24 mouse cellular contexts compared by ENCODE assay signal in the genomic region with DNA sequence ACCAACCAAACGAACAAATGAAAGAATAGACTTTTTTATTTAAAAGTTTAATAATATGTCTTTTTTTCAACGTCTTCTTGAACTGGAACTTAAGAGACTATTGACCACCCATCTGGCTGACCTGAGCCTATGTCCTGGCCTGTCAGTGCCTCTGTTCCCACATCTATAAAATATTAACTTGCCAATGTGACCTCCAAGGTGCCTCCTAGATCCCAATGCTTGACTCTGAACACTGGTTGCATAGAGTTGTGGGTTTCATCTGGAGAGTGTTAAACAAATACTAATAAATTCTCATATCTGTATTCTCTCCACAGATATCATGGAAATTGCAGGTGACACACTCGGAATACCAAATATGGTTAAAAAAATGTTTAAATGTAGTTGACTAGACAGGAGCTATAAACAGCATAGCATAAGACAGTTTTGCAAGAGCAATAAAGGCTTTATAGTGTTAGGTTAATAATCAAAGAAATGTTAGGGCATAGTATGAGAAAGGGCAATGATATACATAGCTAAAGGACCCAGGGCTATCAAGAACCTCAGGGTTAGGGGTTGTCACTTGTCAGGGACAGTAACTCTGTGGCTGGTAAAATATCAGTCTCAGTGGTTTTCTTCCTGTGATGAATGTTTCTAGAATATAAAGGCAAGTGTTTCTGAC. TPM values are rescaled to one million over a fixed set of nuclear protein-coding genes. Genes with fewer than 3 reads are reported as not detected.
A peak's percentile ranks its signal among the peaks of the same experiment; 100 is the strongest.
DNase-seq lines count a peak whose midpoint lies in the region; ATAC-seq and TF ChIP-seq lines count a peak whose summit lies in the region.
"Had no signal": no experiment of that assay in that cellular context is flagged by ENCODE, and none has a peak within 500 bp of the region (broad histone marks: within the 10 kb centered on the region; RNA-seq: fewer than 3 reads in every experiment).

No protein-coding gene starts in this region.

- no peak overlapping the region for H3K4me3 ChIP-seq in kidney, adult 2 months (ENCODE audit: insufficient read depth, low read depth, low read length)
- no peak overlapping the region for H3K4me3 ChIP-seq in kidney, embryonic 15.5 days (replicated peaks)
- H3K4me3 ChIP-seq in intestine, postnatal 0 days (ENCODE audit: low read depth, low read length), result no peak overlapping the region
- no peak overlapping the region for H3K4me3 ChIP-seq in hindbrain, embryonic 10.5 days
- H3K4me3 ChIP-seq: embryonic facial prominence, embryonic 10.5 days; embryonic facial prominence, embryonic 12.5 days; forebrain, embryonic 13.5 days had no signal

- H3K36me3 ChIP-seq in kidney, adult 2 months (ENCODE audit: control insufficient read depth, insufficient read depth, low read length), result no peaks in the 10 kb centered on the region
- no peaks in the 10 kb centered on the region for H3K36me3 ChIP-seq in kidney, embryonic 15.5 days
- no peaks in the 10 kb centered on the region for H3K36me3 ChIP-seq in intestine, postnatal 0 days (ENCODE audit: control insufficient read depth, insufficient read depth)
- no peaks in the 10 kb centered on the region for H3K36me3 ChIP-seq in hindbrain, embryonic 10.5 days
- H3K36me3 ChIP-seq: embryonic facial prominence, embryonic 10.5 days; embryonic facial prominence, embryonic 12.5 days; G1E had no signal

- H3K27me3 ChIP-seq in kidney, adult 2 months (replicated peaks; ENCODE audit: control insufficient read depth, insufficient read depth, low read length), result no peaks in the 10 kb centered on the region
- H3K27me3 ChIP-seq in kidney, embryonic 15.5 days, result no peaks in the 10 kb centered on the region
- no peaks in the 10 kb centered on the region for H3K27me3 ChIP-seq in intestine, postnatal 0 days (replicated peaks; ENCODE audit: control insufficient read depth, insufficient read depth, low read length)
- H3K27me3 ChIP-seq in hindbrain, embryonic 10.5 days (ENCODE audit: insufficient read depth, poor library complexity, severe bottlenecking), result no peaks in the 10 kb centered on the region
- H3K27me3 ChIP-seq: CH12.LX; embryonic facial prominence, embryonic 12.5 days; forebrain, embryonic 13.5 days; Patski had no signal

- no peak overlapping the region; the same call in 1 of the 2 replicates for H3K27ac ChIP-seq in kidney, adult 2 months (ENCODE audit: insufficient read depth, low read depth, low read length)
- no peak overlapping the region for H3K27ac ChIP-seq in kidney, embryonic 15.5 days
- H3K27ac ChIP-seq in intestine, postnatal 0 days (ENCODE audit: low read depth, low read length), result no peak overlapping the region
- no peak overlapping the region for H3K27ac ChIP-seq in hindbrain, embryonic 10.5 days
- H3K27ac ChIP-seq: embryonic facial prominence, embryonic 10.5 days; embryonic facial prominence, embryonic 12.5 days; forebrain, embryonic 13.5 days had no signal

- H3K4me1 ChIP-seq in kidney, adult 2 months (ENCODE audit: control insufficient read depth, insufficient read depth, low read length), result peaks cover 26% of the 10 kb centered on the region
- peaks cover 17% of the 10 kb centered on the region for H3K4me1 ChIP-seq in kidney, embryonic 15.5 days
- H3K4me1 ChIP-seq in intestine, postnatal 0 days (replicated peaks; ENCODE audit: control insufficient read depth, insufficient read depth, low read length), result no peaks in the 10 kb centered on the region; the same call in 1 of the 2 replicates
- no peaks in the 10 kb centered on the region for H3K4me1 ChIP-seq in hindbrain, embryonic 10.5 days (replicated peaks)
- H3K4me1 ChIP-seq: embryonic facial prominence, embryonic 12.5 days; forebrain, embryonic 13.5 days had no signal

- TF ChIP-seq POLR2A in kidney, adult 2 months (IDR thresholded peaks at IDR 0.05; ENCODE audit: low read depth, low read length), result no peak

- no peak for ATAC-seq in kidney, embryonic 15.5 days (replicated peaks; ENCODE audit: low FRiP score)
- peak; percentile 77 for ATAC-seq in intestine, postnatal 0 days
- ATAC-seq: activated CD4-positive, CD25-positive, alpha-beta regulatory T cell, adult 4 months; CD4-positive, CD25-positive, alpha-beta regulatory T cell, adult 4 months; forebrain, embryonic 13.5 days; Patski had no signal

- H3K9ac ChIP-seq in kidney, embryonic 15.5 days, result no peak overlapping the region
- H3K9ac ChIP-seq in intestine, postnatal 0 days (ENCODE audit: low read depth, low read length), result no peak overlapping the region
- H3K9ac ChIP-seq: embryonic facial prominence, embryonic 12.5 days; forebrain, embryonic 13.5 days had no signal

- H3K9me3 ChIP-seq in kidney, embryonic 15.5 days (replicated peaks), result no peaks in the 10 kb centered on the region
- no peaks in the 10 kb centered on the region for H3K9me3 ChIP-seq in intestine, postnatal 0 days (ENCODE audit: control insufficient read depth)
- no peaks in the 10 kb centered on the region for H3K9me3 ChIP-seq in hindbrain, embryonic 10.5 days
- H3K9me3 ChIP-seq: embryonic facial prominence, embryonic 10.5 days; embryonic facial prominence, embryonic 12.5 days; forebrain, embryonic 13.5 days; G1E had no signal

- DNase-seq in kidney, adult 2 months, result peak; percentile 60
- peak; percentile 17 to 41 for DNase-seq in kidney, postnatal 36 days
- DNase-seq in kidney, adult 11 months, result no peak
- no peak for DNase-seq in hindbrain, embryonic 10.5 days (ENCODE audit: low spot score)
- no peak for DNase-seq in urinary bladder, adult 2 months (ENCODE audit: low spot score)
- DNase-seq: adrenal gland, adult 8-10 months; adrenal gland, postnatal 14 days; adrenal gland, postnatal 36 days; B cell, adult 2 months; cerebellum, adult 11-12 months; cerebellum, adult 2 months; cerebellum, adult 9-10 months; cerebellum, postnatal 10 days; cerebellum, postnatal 25 days had no signal

- TF ChIP-seq CTCF in kidney, adult 2 months (conservative IDR thresholded peaks at IDR 0.05; ENCODE audit: insufficient read depth, insufficient read length, low read depth, low read length), result no peak
- no peak for TF ChIP-seq CTCF in intestine, postnatal 0 days (IDR thresholded peaks at IDR 0.05; ENCODE audit: low read depth)

- WGBS in kidney, adult 2 months, result 71% methylated on average over 3 of the region's 3 CpGs
- WGBS in kidney, embryonic 15.5 days, result 89% methylated on average over 3 of the region's 3 CpGs
- 45% methylated on average over 3 of the region's 3 CpGs for WGBS in intestine, postnatal 0 days
- WGBS in hindbrain, embryonic 10.5 days, result 89% methylated on average over 3 of the region's 3 CpGs

- no peak overlapping the region for H3K4me2 ChIP-seq in kidney, embryonic 15.5 days
- H3K4me2 ChIP-seq in intestine, postnatal 0 days (replicated peaks; ENCODE audit: low read depth), result no peak overlapping the region
- H3K4me2 ChIP-seq: embryonic facial prominence, embryonic 12.5 days; forebrain, embryonic 13.5 days had no signal

RNA-seq across cellular contexts. Expression of a gene that starts 16.0 kb away (rescaled TPM):
- 55.0 and 62.9 TPM in 2 replicates for polyA plus RNA-seq in kidney, adult 2 months (2012; rRNA removed)
- 23.4 and 28.6 TPM in 2 replicates for polyA plus RNA-seq in kidney, embryonic 15.5 days (2015; fragmentation: Nextera tagmentation; extraction: Ambion mirVana)
- 33.9 and 41.0 TPM in 2 replicates for polyA plus RNA-seq in intestine, postnatal 0 days (2015; fragmentation: Nextera tagmentation; extraction: Ambion mirVana)
- 14.2 and 17.4 TPM in 2 replicates for polyA plus RNA-seq in hindbrain, embryonic 10.5 days (2016; fragmentation: Nextera tagmentation; extraction: Ambion mirVana)
- 86.2 and 114 TPM in 2 replicates for polyA plus RNA-seq in urinary bladder, adult 2 months (2012; rRNA removed)

Comparison
In these comparisons a context has a peak if more than half of its experiments do, and no peak if none do; other contexts are left out.
1. DNase-seq: peak in kidney, adult 2 months (single experiment) and kidney, postnatal 36 days (2 of 2); none in kidney, adult 11 months (single experiment), hindbrain, embryonic 10.5 days (single experiment) and urinary bladder, adult 2 months (single experiment).